Mouse (Mus musculus) spleen, adult 12 weeks (tissue): ENCODE results near the gene Steap1.
A peak's percentile ranks its signal among the peaks of the same experiment; 100 is the strongest.

Experiments
- DNase-seq: peaks from one replicate; pipeline ENCODE4 v3.0.0; 2022; ENCODE audit warnings: low spot score

Steap1 gene

GRCm38 (mm10) chr5:5748866-5749682 is at the start of gene Steap1:
Gene Steap1 (minus strand): TSS chr5:5749326.
- DNase-seq: peak; percentile 9

GRCm38 (mm10) chr5:5787106-5787505 is 38.0 kb upstream of the Steap1 start:
- no peak for DNase-seq

- DNase-seq: no peak
These were observed 7.4 kb upstream of the Steap1 start for GRCm38 (mm10) chr5:5756392-5757019.

- DNase-seq: no peak
These were observed 5.9 kb upstream of the Steap1 start for GRCm38 (mm10) chr5:5755039-5755438.

- no peak for DNase-seq
These were observed 671 bp upstream of the Steap1 start for GRCm38 (mm10) chr5:5749772-5750222.

GRCm38 (mm10) chr5:5734445-5734844 is 14.7 kb downstream of the Steap1 start:
- DNase-seq: no peak

- DNase-seq: no peak
These were observed 16.3 kb downstream of the Steap1 start for GRCm38 (mm10) chr5:5732858-5733257.

- no peak for DNase-seq
These were observed 16.9 kb downstream of the Steap1 start for GRCm38 (mm10) chr5:5732208-5732607.

GRCm38 (mm10) chr5:5729904-5730303 is 19.2 kb downstream of the Steap1 start:
- DNase-seq: no peak

- no peak for DNase-seq
These were observed 26.9 kb downstream of the Steap1 start for GRCm38 (mm10) chr5:5722217-5722616.

- DNase-seq: no peak
These were observed 38.1 kb downstream of the Steap1 start for GRCm38 (mm10) chr5:5711032-5711431.

GRCm38 (mm10) chr5:5707341-5708278 is 41.5 kb downstream of the Steap1 start:
- DNase-seq: no peak

GRCm38 (mm10) chr5:5705019-5705418 is 44.1 kb downstream of the Steap1 start:
- no peak for DNase-seq

- DNase-seq: no peak
These were observed 48.7 kb downstream of the Steap1 start for GRCm38 (mm10) chr5:5700386-5700785.

- no peak for DNase-seq
These were observed 50.3 kb downstream of the Steap1 start for GRCm38 (mm10) chr5:5698830-5699229.

- DNase-seq: no peak
These were observed 53.7 kb downstream of the Steap1 start for GRCm38 (mm10) chr5:5695401-5695942.

GRCm38 (mm10) chr5:5693956-5694653 is 55.0 kb downstream of the Steap1 start, which contains the start of gene Steap2:
Gene Steap2 (minus strand): TSS chr5:5694578.
- no peak for DNase-seq

- DNase-seq: no peak
These were observed 55.6 kb downstream of the Steap1 start for GRCm38 (mm10) chr5:5693541-5693955.

- no peak for DNase-seq
These were observed 56.9 kb downstream of the Steap1 start for GRCm38 (mm10) chr5:5692167-5692738.

- DNase-seq: no peak
These were observed 60.1 kb downstream of the Steap1 start for GRCm38 (mm10) chr5:5688945-5689540.
